Mouse (Mus musculus): ENCODE measurements at regions not wholly inside any gene's neighbourhood (a gene's known extent, or its start where the extent isn't known, plus 50 kb on each side); places are given as distances from the start of the nearest gene placed in this dataset.

GRCm38 (mm10) chr1:119125561-119125960 is 72.1 kb upstream of the Gli2 start:
- TF ChIP-seq CTCF (IDR thresholded peaks at IDR 0.05; ENCODE audit: low read depth) = no peak
- TF ChIP-seq EP300 (IDR thresholded peaks at IDR 0.05; ENCODE audit: low read depth) = no peak

Data from heart, postnatal 0 days (tissue).